Mouse (Mus musculus) liver, embryonic 13.5 days (tissue): ENCODE data around the gene Tnks2. TPM values are rescaled to one million over a fixed set of nuclear protein-coding genes. Genes with fewer than 3 reads are reported as not detected.
"Not testable (repeated sequence)": the region's sequence is repeated elsewhere in the genome, so short reads cannot be mapped to it uniquely, and the experiment has no call there.

Experiments
- ATAC-seq: fragments of 200-750 bp; cut with Nextera tagmentation; 2 replicates; pipeline ENCODE4 v1.8.0; 2017; ENCODE audit warnings: low read depth, mild to moderate bottlenecking, moderate number of reproducible peaks, moderate library complexity
- DNase-seq: peaks from one replicate; pipeline ENCODE4 v3.0.0; 2022
- H3K27ac ChIP-seq: fragments of 300-500 bp; sonication (generic); 2 replicates; pipeline ENCODE4 v1.5.1; 2015; ENCODE audit warnings: moderate library complexity, mild to moderate bottlenecking, inconsistent platforms
- H3K27me3 ChIP-seq: fragments of 300-500 bp; sonication (generic); 2 replicates; pipeline ENCODE4 v1.6.1; 2015; ENCODE audit warnings: mild to moderate bottlenecking, inconsistent platforms
- H3K36me3 ChIP-seq: fragments of 300-500 bp; sonication (generic); 2 replicates; pipeline ENCODE4 v1.6.1; 2015; ENCODE audit warnings: mild to moderate bottlenecking, inconsistent platforms
- H3K4me1 ChIP-seq: fragments of 300-500 bp; sonication (generic); replicated peaks from 2 replicates; pipeline ENCODE4 v1.6.1; 2015; ENCODE audit warnings: inconsistent platforms
- H3K4me2 ChIP-seq: fragments of 300-500 bp; sonication (generic); 2 replicates; pipeline ENCODE4 v1.6.1; 2015; ENCODE audit warnings: inconsistent platforms, mild to moderate bottlenecking, moderate library complexity
- H3K4me3 ChIP-seq: fragments of 300-500 bp; sonication (generic); replicated peaks from 2 replicates; pipeline ENCODE4 v1.5.1; 2015; ENCODE audit warnings: mild to moderate bottlenecking, inconsistent platforms
- H3K9ac ChIP-seq: fragments of 300-500 bp; sonication (generic); 2 replicates; pipeline ENCODE4 v1.6.1; 2015; ENCODE audit warnings: mild to moderate bottlenecking, inconsistent platforms
- H3K9me3 ChIP-seq: fragments of 300-500 bp; sonication (generic); replicated peaks from 2 replicates; pipeline ENCODE4 v1.6.1; 2016; ENCODE audit warnings: inconsistent platforms
- WGBS: fragments of 180-500 bp; shearing (Covaris S2); methylation state at CpG from one replicate; pipeline ENCODE4 v1.1.7; 2015; ENCODE audit not compliant: insufficient replicate concordance; 5-methylcytosine and 5-hydroxymethylcytosine counted together
- polyA plus RNA-seq: library from polyadenylated mRNA; unstranded; fragments of >200 nt; fragmentation: Nextera tagmentation; extraction: Ambion mirVana; gene quantifications from 2 replicates; pipeline ENCODE4 v1.2.1, GENCODE M21; 2015

Gene Tnks2
- polyA plus RNA-seq, 1 experiment from 2014 or later, result 14.5 TPM

- DNase-seq, result no peak
- 0 out of 2 replicates have a peak, but pooled peaks cover 6% of the 10 kb centered on the region for H3K4me1 ChIP-seq
- peaks cover 5% of the 10 kb centered on the region; the same call in 1 of the 2 replicates for H3K9me3 ChIP-seq
- no peak overlapping the region for H3K9ac ChIP-seq
- no peak overlapping the region for H3K27ac ChIP-seq
- no peak overlapping the region for H3K4me3 ChIP-seq
- H3K36me3 ChIP-seq, result no peaks in the 10 kb centered on the region
- no peak overlapping the region for H3K4me2 ChIP-seq
- WGBS, result 47% methylated on average over 2 of the region's 2 CpGs
- ATAC-seq, result no peak
- H3K27me3 ChIP-seq, result no peaks in the 10 kb centered on the region
Observed at GRCm38 (mm10) chr19:36806842-36807241, 27.2 kb upstream of the Tnks2 start.

DNA sequence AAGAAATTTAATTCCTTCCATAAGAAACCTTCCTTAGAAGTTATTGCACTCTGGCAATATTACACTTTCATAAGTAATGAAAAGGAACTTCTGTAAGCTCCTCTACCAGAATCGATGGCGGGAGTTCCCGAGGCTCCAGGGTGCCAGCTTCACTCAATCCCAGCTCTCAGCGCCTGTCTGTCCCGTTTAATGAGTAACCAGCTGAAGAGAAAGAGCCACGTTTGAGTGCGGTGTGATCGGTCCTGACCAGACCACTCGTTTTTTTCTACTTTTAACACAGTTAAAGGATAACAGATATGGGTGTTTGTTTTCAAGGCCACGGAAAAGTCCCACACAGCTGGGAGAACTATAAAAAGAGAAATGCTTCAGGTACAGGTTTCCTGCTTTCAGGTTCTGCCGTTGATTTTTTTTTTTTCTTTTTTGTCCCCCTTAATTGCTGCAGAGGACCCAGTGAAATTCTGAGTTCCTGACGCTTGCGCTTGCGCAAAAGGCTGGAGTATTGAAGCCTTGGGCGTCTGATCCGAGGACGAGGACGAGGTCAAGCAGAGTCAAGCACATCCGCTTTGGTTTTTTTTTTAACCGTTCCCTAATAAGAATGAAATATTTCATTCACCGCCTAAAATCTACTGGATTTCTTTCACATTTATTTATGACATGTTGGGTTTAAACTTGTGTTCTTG is 25.5 kb upstream of the Tnks2 start:
- WGBS, result 60% methylated on average over 21 of the region's 21 CpGs
- H3K4me1 ChIP-seq, result 0 out of 2 replicates have a peak, but pooled peaks cover 6% of the 10 kb centered on the region
- H3K27ac ChIP-seq, result peak overlapping the region; percentile 71
- no peak overlapping the region for H3K4me2 ChIP-seq
- no peak overlapping the region for H3K9ac ChIP-seq
- no peaks in the 10 kb centered on the region for H3K36me3 ChIP-seq
- no peak overlapping the region for H3K4me3 ChIP-seq
- H3K27me3 ChIP-seq, result no peaks in the 10 kb centered on the region
- no peak for DNase-seq
- H3K9me3 ChIP-seq, result no peaks in the 10 kb centered on the region
- peak; percentile 65 for ATAC-seq

DNA sequence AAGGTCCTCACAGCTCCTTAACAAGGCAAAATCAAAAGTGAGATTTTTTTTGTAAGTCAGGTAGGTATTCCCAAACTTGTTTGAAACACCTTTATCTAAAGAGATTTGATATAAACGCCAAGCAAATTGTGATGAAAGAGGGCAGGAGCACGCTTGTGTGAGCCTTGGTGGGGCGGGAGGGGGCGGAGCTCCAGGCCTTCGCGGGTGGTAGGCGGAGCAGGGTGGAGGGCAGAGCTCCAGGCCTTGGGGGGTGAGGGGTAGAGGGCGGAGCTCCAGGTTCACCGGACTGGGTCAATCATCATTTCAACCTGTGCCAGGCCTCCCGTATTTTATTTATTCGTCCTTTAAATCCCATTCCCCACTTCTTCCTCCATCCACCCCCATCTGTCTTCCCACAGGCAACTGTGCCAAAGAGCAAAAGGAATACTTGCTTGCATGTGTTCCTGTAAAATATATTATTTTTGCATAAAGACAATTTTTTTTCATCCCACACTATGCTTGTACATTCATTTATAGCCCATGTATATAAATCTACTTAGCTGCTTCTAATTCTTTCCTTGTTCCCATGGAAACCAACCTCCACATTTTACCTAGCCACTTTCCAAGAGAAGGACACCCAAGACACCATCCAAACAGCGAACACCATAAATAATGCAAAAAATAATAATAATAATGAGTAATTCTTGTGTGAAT is 24.4 kb upstream of the Tnks2 start:
- 0 out of 2 replicates have a peak, but pooled peaks cover 6% of the 10 kb centered on the region for H3K4me1 ChIP-seq
- H3K27ac ChIP-seq, result no peak overlapping the region
- H3K9ac ChIP-seq, result no peak overlapping the region
- DNase-seq (no peak), ATAC-seq (peak; percentile 58; the same call in 1 of the 2 replicates)
- WGBS, result 32% methylated on average over 12 of the region's 12 CpGs
- H3K4me2 ChIP-seq, result no peak overlapping the region
- H3K4me3 ChIP-seq, result no peak overlapping the region
- H3K36me3 ChIP-seq, result no peaks in the 10 kb centered on the region
- no peaks in the 10 kb centered on the region for H3K9me3 ChIP-seq
- no peaks in the 10 kb centered on the region for H3K27me3 ChIP-seq

- H3K27me3 ChIP-seq, result no peaks in the 10 kb centered on the region
- no peak overlapping the region for H3K9ac ChIP-seq
- no peak overlapping the region for H3K4me3 ChIP-seq
- H3K9me3 ChIP-seq, result no peaks in the 10 kb centered on the region
- DNase-seq, result no peak
- no peak overlapping the region for H3K27ac ChIP-seq
- WGBS, result 44% methylated on average over 8 of the region's 8 CpGs
- peaks cover 17% of the 10 kb centered on the region for H3K4me1 ChIP-seq
- H3K4me2 ChIP-seq, result no peak overlapping the region
- no peaks in the 10 kb centered on the region for H3K36me3 ChIP-seq
- ATAC-seq, result no peak
Observed at GRCm38 (mm10) chr19:36812011-36812410, 22.0 kb upstream of the Tnks2 start.

- DNase-seq, result peak; percentile 15
Observed at GRCm38 (mm10) chr19:36815396-36816271, 18.4 kb upstream of the Tnks2 start.

GRCm38 (mm10) chr19:36818141-36818885 is 15.7 kb upstream of the Tnks2 start:
- peaks cover 22% of the 10 kb centered on the region for H3K4me1 ChIP-seq
- no peaks in the 10 kb centered on the region for H3K27me3 ChIP-seq
- DNase-seq, result no peak
- peak; percentile 26; the same call in 1 of the 2 replicates for ATAC-seq
- peak overlapping the region; percentile 67 for H3K4me2 ChIP-seq
- H3K9ac ChIP-seq, result peak overlapping the region; percentile 41
- H3K9me3 ChIP-seq, result no peaks in the 10 kb centered on the region
- H3K36me3 ChIP-seq, result no peaks in the 10 kb centered on the region
- 11% methylated on average over 21 of the region's 22 CpGs for WGBS
- peak overlapping the region; percentile 46 for H3K4me3 ChIP-seq
- H3K27ac ChIP-seq, result no peak overlapping the region

More at GRCm38 (mm10) chr19:36815396-36816271, 18.4 kb upstream of the Tnks2 start:
- Histone ChIP-seq H3K36me3 (no peaks in the 10 kb centered on the region), H3K4me3 (peak overlapping the region; percentile 34), H3K4me2 (peak overlapping the region; percentile 56), H3K9ac (peak overlapping the region; percentile 29; the same call in 1 of the 2 replicates), H3K9me3 (no peaks in the 10 kb centered on the region), H3K27me3 (no peaks in the 10 kb centered on the region), H3K27ac (no peak overlapping the region), H3K4me1 (peaks cover 22% of the 10 kb centered on the region)
- 15% methylated on average over 32 of the region's 32 CpGs for WGBS
- ATAC-seq, result peak; percentile 62

- ATAC-seq, result no peak
- Histone ChIP-seq H3K9ac (no peak overlapping the region), H3K4me2 (no peak overlapping the region), H3K27ac (no peak overlapping the region), H3K4me1 (peaks cover 22% of the 10 kb centered on the region), H3K4me3 (no peak overlapping the region), H3K9me3 (no peaks in the 10 kb centered on the region), H3K36me3 (no peaks in the 10 kb centered on the region), H3K27me3 (no peaks in the 10 kb centered on the region)
- 59% methylated on average over 6 of the region's 6 CpGs for WGBS
- DNase-seq, result no peak
Observed at GRCm38 (mm10) chr19:36819199-36819598, 14.8 kb upstream of the Tnks2 start.

GRCm38 (mm10) chr19:36820469-36820868 is 13.6 kb upstream of the Tnks2 start:
- Histone ChIP-seq H3K4me1 (peaks cover 17% of the 10 kb centered on the region), H3K36me3 (no peaks in the 10 kb centered on the region), H3K4me3 (no peak overlapping the region), H3K9ac (no peak overlapping the region), H3K4me2 (no peak overlapping the region), H3K27ac (no peak overlapping the region), H3K9me3 (no peaks in the 10 kb centered on the region), H3K27me3 (no peaks in the 10 kb centered on the region)
- WGBS, result 81% methylated on average over 4 of the region's 4 CpGs
- ATAC-seq, result no peak
- no peak for DNase-seq

GRCm38 (mm10) chr19:36821301-36821700 is 12.7 kb upstream of the Tnks2 start:
- peaks cover 12% of the 10 kb centered on the region for H3K4me1 ChIP-seq
- H3K4me3 ChIP-seq, ATAC-seq, H3K9ac ChIP-seq, H3K36me3 ChIP-seq, H3K4me2 ChIP-seq, H3K27ac ChIP-seq, DNase-seq, H3K27me3 ChIP-seq, H3K9me3 ChIP-seq: not testable (repeated sequence)
- 60% methylated on average over 6 of the region's 6 CpGs for WGBS

DNA sequence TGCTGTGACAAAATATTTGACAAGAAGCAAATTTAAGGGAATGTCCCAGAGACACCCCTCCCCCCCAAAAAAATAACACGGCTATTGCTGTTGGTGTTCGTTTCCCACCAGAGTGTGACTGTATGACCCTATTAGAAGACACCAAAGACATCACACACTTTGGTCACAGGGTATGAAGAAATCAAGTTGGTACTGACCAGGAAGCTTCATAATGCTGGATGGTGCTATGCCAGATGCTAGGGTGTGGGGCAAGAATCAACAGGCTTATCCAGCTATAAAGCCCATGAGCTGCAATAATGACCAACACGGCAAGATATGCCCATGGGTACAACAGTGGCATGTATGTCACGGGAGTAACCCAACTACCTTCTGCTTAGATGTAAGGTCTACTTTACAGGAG is 11.3 kb upstream of the Tnks2 start:
- no peak overlapping the region for H3K4me3 ChIP-seq
- 75% methylated on average over 4 of the region's 4 CpGs for whole genome bisulfite sequencing
- H3K36me3 ChIP-seq, result no peaks in the 10 kb centered on the region
- peaks cover 11% of the 10 kb centered on the region; the same call in 1 of the 2 replicates for H3K4me1 ChIP-seq
- 0 out of 2 replicates have a peak, but pooled peaks cover 2% of the 10 kb centered on the region for H3K27me3 ChIP-seq
- no peak for DNase-seq
- no peak overlapping the region for H3K9ac ChIP-seq
- H3K4me2 ChIP-seq, result no peak overlapping the region
- no peaks in the 10 kb centered on the region for H3K9me3 ChIP-seq
- H3K27ac ChIP-seq, result no peak overlapping the region
- no peak for ATAC-seq
